Mouse (Mus musculus) thymus, postnatal 25 days (tissue): ENCODE data around the gene Csmd2.

Experiments
- DNase-seq: peaks from one replicate; pipeline ENCODE4 v3.0.0; 2022

The Csmd2 gene

DNA sequence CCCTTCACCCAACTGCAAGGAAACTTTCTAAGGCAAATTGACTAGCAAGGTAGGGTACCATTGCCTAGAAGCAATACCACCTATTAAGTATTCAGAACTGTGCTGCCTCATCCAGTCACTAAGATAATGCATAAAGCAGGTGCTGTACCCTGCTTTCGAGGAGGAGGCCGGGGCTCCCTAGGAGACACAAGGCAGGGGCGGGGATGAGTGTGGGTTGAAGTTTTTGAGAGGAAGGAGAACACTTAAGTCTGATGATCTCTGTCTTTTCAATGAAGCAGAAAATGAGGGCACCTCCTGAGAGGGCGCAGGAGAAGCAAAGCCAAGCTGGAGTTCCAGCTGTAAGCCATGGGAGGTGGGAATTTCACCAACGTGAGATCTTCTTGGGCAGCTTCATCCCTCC lies 271.6 kb downstream of the Csmd2 start:
- DNase-seq: no peak

DNA sequence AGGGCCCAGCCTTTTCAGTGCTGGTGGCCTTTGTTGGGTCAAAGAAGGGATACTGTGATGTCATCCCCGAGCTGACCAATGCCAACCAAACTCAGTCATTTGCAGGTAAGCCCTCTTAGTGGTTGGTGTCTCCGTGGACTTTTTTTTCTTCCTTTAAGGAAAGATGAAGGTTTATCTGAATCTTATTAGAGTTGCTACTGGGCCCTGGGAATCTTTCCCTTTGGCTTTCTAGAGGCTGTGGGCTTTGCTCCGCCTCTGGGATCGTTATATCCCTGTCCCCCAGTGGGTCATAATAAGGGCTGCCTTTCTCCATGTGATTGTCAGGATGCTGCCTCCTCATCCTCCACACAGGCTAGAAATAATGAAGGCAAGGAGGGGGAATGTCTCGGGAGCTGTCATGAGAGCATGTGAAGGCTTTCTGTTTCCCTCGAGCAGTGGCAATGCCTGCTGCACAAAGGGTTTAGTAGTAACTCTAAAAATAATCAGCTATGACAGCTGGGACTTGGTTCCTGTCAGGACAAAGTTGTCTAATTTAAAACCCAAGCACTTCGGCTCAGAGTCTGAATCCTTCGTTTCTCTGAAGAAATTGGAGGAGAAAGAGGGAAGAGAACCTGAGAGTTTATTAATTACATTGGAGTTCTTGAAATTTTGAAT lies 273.4 kb downstream of the Csmd2 start, which contains the start of gene Hmgb4:
Hmgb4 (minus strand) TSS at position 51 of the 654 bp plus-strand sequence.
- DNase-seq: no peak

DNA sequence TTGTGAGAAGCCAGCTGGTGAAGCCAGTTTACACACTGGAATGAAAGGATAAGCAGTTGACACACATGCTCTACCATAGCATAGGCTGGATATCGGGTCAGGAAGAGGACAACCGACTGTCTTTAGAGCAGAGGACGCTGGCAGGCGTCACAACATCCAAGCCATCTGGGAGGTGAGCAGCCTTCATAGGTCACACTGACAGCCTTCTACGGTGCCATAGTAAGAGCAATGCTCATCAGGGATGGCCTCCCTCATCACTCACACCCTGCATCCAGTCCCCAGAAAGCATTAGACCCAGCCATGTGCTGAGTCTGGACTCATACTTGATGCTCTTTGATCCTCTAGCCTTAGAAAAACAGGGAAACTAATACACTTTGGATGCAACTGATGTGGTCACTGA lies 276.8 kb downstream of the Csmd2 start:
- no peak for DNase-seq

DNA sequence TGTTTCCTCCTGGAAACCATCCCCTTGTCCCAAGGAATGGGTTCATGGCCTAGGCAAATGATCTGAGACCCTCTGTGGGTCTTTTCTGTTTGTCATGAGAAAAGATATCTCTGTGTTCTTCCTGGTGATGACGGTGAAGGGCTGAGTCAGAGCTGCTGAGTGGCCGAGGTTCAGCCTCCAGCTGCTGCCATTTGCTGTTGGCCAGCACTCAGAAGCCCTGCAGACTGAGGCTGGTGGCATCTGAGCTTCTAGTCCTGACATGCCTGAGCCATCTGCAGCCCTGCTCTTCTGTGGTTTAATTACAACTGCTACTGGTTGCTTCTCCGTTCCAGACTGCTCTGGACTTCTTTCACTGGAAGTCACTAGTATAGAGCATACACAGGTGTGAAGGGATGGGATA lies 277.7 kb downstream of the Csmd2 start:
- DNase-seq: no peak

DNA sequence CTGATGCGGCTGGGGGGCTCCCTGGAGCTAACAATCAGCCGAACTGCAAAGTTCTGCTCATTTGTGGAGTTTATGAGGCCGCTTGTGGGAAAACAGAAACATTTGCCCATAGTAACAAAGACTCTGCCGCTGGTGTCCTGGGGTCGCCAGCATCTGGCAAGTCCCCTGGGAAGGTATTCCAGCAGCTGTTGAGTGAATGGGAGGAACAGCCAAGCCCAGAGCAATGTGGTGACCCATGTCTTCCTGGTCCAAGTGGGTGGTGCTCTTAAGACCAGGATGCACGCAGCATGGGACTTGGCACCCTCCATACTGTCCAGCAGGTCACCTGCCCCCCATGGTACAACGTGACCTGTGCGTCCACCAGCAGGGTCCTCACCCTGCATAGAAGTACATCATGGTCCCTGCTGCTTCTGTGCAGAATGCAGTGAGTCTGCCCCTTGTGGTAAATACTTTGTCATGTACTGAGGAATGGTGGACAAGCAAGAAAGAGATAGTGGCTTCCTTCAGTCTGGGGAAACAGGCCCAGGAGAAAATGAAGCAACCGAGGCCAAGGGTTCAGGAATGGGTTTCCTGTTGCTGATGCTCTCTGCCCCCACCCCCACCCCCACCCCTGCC lies 281.7 kb downstream of the Csmd2 start:
- DNase-seq: no peak

DNA sequence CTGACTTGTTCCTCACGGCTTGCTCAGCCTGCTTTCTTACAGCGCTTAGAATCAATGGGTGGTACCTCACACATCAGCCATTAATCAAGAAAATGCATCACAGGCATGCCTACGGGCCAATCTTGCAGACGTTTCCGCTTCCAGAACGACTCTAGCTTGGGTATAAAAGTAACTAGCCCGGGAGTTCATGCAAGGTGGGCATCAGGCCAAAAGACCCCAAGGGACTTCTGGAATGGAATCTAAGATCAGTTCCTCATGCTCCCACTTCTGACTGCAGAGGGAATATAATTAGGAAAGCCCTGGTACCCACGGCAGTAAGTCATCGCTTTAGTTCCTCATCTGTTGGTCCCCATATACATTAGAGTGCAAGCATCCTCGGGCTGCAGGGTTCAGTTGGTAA lies 282.5 kb downstream of the Csmd2 start:
- no peak for DNase-seq

DNA sequence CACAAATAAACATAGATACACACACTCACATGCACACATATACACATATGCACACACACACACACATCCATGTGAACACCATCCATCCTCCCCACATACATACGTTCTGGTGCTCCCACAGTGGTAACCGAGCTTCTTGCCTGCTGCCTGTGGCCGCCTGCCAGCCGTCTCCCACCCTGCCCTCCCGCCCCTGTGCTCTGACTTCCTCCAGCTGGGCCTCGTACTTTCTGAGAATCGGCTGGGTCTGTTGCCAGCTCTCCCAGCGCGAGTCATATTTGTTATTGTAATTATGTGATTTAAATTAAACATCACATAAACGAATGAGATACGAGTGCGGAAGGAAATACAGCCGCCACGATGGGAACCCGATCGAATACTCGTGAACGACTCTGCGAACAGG lies 283.3 kb downstream of the Csmd2 start:
- no peak for DNase-seq

DNA sequence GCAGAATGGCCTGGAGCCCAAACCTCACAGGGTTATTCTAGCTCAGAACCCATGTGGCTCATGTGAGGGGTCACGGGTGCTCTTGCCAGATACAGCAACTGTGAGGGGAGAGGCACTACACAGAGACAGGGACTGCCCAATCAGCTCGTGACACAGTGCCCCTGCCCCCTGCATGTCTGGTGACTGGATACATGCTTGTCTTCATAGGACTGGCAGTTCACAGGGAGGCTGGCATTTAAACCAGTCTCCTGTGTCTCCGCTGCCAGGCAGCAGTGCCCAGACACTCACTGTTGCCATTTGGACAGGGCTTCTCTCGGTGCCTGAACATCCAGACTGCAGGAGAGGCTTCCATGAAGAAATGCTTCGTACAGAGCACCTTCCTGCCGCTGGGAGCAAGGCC lies 284.8 kb downstream of the Csmd2 start:
- no peak for DNase-seq

DNA sequence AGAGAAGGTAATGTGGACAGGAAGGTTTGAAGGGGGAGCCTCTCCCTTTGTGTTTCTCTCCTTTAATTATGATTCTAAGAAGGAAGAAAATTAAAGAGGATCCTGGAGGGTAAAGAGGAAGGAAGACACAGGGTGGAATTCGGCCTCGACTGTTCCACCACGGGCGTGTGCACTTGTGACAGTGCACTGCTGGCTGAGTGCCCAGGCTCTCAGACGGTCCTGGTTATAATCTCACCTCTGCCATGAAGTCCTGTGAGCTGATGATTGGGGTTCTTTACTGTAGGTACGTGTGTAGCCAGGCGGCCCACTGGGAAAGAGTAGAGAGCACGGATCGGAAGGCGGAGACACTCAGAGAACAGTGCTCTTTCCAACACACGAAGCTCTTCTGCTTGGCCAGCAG lies 285.5 kb downstream of the Csmd2 start:
- DNase-seq: no peak

DNA sequence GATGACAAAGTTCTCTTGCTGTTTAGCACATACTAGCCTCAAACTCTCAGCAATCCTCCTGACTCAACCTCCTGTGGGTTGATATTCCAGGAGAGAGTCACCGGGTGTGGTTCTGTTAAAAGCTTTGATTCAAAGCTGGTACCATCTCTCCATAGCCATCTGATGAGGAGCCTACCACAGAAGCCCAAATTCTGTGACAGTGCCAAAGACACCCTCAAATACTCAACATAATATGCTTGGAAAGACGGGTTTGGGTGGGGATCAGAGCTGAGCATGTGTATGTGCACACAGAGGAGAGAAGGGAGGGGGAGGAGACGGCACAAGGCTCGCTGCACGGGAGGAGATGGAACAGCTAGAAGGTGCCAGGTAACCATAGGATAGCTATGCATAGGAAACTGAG lies 287.5 kb downstream of the Csmd2 start:
- DNase-seq: no peak

DNA sequence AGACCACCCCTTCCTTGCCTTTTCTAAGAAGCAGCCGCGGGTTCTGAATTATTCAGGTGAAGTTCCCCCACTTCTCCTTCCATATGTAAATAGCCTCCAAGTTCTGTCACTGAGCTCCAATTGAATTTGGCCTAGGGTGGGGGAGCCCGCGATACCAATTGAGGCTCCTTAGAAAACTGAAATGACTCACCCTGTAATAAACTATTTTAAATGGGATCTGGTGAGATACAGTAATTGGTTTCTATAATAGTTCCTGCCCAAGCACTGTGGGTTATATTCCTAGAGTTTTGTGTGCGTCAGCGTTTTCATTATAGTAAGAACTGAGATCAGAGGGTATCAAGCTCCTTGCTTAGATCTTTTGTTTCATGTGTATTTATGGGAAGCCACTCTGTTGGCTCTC lies 287.9 kb downstream of the Csmd2 start:
- DNase-seq: no peak

DNA sequence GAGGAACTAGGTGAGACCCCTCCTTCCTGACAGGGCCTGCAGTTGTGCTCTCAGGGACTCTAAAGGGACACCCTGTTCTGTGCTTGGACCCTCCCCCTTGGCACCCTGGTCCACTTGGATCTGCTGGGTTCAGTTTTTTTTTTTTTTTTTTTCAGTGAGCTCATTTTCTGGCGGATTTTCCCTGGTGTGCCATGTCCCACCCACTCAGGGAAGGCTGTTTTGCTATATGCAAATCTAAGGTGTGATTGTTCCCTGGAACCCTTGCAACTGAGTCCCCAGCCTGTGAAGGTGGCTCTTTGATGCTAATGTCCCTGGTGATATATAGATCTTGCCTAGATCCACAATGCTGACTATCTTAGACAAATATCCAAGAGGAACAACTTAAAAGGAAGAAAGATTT lies 297.4 kb downstream of the Csmd2 start:
- DNase-seq: no peak

DNA sequence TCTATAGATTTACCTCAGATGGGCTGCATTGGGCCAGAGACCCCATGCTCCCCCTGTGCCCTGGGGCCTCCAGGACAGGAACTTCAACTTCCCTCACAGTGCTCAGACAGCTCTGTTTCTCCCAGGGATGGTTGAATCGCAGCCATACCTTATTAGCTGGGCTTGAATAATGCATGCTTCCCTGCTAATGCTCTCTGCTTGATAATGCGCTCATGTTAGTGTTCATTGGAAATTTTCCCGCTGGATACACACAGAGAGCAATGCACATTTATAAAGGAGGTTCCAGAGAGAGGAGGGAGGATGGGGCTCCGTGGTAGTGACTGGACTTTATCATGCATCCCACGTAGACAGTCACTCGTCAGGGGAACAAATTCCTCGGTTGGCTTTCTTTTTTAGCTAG lies 300.4 kb downstream of the Csmd2 start:
- no peak for DNase-seq

DNA sequence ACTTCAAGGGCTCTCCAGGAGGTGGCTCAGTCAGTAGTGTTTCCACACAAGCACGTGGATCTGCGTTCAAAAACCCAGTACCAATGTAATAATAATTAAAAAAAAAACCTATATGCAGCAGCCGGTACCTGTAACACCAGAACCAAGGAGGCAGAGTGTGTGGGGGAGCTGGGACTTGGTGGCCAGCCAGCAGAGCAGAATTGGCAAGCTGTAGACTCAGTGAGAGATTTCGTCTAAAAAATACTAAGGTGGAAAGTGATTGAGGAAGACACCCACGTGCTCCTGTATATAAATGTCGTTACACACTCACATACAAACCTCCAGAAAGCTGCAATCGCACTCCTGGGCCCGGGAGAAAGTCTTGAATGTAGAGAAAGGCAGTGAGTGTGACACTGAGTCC lies 316.4 kb downstream of the Csmd2 start:
- DNase-seq: no peak

DNA sequence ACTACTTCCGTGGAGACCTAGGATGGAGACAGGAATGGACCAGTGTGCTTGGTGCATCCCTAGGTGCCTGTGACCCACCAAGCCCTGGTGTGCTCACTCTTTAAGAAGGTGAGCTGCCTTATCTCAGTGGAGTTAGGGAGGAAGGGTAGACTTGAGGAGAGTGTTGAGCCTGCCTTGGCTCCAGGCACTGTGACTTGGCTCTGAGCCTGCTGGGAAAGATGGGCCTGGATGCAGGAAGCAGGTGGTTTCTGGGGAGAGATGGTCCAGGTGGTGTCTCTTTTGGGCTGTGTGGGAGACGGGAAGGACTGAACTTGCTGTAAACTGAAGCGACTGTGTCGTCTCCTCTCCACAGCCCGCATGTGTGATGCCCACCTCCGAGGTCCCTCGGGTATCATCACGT lies 318.4 kb downstream of the Csmd2 start:
- no peak for DNase-seq

DNA sequence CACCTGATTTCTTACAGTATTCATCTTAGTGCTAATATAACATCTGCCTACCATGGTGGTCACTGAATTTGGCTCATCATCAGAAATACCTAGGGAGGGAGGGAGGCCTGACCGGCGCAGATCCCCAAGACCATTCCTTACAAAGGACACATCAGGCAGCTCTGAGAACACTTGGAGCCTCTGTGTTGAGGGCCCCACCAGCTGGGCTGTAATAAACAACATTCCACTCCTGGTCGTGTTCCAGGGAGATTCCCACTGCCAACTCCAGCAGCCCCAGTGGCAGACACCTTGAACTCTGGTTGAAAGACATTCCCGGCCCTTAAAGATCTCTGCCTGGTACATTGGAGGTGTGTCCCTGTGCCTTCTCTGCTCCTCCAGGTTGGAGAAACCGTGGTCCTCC lies 327.7 kb downstream of the Csmd2 start:
- DNase-seq: no peak

DNA sequence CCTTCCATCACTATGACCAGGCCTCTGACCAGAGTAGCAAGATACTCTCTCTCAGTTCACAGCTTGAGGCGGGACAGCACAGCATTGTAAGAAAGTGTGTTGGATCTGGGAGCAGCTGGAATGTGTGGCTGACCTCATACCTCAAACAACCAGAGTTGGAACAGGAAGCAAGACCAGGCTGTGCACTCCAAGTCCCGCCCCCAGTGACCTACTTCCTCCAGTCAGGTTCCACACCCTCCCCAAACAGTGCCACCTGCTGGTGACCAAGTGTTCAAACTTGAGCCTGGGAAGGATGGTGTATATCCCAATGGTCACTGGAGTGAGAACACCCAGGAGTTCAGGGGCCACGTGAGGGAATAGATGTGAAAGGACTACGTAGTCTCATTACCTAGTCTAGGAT lies 330.3 kb downstream of the Csmd2 start:
- DNase-seq: no peak

DNA sequence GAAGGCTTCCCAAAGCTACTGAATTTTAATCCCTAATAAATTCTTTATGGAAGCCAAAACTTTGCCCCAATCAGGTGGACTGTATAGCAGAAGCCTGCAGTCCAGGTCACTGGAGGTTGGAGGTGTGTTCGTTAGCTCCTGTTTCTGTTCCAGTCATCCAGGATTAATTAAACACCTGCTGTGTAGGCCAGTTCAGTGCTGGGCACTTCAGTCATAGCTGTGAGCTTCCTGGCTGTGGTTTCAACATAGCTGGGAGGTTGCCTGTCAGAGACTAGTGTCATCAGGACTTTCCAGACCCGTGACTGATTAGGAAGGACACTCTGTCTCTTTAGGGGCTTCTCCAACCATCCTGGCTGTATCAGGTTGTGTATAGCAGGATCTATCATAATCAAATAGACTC lies 337.9 kb downstream of the Csmd2 start:
- no peak for DNase-seq

DNA sequence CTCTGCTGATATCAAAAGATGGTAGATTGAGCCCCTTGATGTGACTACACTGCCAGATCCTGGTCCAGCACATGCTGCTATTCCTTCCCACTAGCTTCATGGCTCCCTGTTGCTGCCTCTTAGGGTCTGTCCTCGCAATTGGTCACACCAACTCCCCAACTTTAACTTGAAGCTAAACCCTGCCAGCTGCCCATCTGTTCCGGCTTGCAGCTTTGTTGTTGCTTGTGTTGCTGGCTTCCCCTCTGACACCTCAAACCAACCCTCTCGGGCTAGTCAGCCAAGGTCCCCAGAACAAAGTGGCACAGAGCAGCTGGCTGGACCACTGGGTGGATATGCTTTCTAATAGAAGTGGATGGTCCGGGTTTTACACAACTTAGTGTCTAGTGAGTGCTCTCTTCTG lies 339.1 kb downstream of the Csmd2 start:
- no peak for DNase-seq

DNA sequence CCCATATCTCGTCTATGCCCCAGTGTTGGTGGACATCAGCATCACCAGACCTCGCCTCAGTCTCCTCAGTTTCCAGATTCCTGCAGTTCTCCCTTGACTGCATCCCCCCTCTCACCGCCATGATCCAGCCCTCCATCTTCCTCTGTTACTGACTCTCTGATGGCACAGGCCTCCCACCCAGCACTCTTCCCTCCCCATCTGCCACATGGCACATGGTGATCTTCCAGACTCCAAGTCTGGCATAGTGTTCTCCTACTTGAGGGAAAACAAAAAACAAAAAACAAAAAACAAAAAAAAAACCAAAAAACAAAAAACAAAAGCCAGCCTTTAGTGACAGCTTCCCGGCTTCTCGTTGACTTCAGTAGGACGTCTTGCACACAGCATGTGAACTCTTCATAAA lies 339.8 kb downstream of the Csmd2 start:
- no peak for DNase-seq

DNA sequence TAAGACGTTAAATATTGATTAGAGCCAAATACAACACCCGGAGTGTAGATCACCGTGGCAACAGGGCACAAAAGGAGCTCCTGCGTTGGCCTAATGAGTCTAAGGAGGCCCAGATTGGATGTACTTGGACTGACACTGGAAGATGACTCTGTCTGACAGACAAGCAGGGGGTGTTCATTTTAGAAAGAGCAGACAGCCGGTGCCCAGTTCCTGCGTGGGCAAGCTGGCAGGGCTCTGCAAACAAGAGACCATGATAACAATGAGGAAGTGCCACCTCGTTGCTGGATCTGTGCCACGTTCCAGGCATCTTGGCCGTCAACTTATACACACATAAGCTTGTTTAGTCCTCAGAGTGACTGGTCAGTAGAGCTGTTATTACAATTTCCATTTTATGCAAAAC lies 342.9 kb downstream of the Csmd2 start:
- no peak for DNase-seq

DNA sequence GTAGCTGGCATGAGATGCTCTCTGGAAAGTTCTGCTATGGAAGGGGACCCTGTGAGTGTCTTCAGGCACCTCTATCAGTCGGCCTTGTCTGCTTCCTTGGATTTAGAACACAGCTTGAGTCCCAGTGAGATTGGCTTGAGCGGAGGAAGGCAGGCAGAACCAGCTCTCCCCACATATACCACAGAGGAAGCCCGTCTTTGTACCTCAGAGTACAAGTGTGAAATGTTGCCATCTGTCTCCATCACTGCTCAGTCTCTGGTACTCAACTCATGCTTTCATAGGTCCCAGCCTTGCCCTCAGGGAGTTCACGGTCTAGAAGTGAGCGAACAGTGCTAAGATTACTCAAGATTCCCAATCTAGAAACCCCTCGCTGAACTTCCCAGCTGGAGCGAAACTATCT lies 352.8 kb downstream of the Csmd2 start:
- DNase-seq: no peak

DNA sequence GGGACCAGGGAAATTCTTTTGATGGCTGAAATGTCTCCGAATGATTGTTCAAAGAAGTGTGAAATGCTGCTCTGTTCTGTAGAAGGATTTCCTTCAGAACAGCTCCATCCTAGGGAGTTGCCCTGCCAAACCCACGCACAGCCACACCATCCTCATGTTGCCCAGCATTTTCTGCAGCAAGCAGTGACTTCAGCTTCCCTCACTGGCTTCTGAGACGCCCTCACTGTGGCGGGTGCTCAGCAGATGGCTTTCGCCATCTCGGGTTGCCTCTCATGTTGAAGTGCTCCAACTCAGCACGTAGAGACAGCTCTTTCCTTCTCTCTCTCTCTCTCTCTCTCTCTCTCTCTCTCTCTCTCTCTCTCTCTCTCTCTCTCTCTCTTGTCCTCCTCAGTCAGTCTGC lies 353.7 kb downstream of the Csmd2 start:
- no peak for DNase-seq

DNA sequence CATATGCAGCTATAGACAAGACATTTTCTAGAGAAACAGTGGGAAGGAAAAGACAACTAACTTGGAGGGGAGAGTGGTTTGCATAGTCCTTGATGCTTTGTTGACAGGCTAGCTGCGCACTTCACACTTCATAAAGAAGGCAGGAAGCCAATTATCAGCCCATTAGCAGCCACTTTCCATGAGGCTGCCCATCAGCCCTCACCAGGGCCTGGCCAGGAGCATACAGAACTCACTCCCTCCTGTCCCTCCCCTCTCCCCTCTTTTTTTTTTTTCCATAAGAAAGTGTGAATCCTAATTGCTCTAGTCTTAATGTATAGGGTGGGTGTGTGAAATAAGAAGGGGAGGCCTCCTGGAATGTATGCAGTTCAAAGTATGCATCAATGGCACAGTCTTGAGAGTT lies 354.6 kb downstream of the Csmd2 start:
- DNase-seq: no peak

DNA sequence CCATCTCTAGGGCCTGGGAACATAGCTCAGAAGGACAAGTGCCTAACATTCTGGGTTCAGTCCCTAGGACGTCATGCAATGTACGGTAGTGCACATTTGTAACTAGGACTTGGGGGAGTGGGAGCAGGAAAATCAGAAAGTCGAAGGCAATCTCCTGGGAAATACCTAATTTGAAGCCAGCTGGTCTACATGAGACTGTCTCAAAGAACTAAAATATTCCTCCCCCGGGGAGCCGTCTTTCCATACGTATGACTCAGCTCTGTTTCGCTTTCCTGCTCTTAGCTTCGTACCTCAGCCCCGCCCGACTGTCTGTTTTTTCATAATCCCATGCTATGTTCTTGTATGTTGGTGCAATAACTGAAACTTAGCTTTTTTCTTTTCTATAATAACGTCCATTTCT lies 371.1 kb downstream of the Csmd2 start:
- DNase-seq: no peak
